Mouse (Mus musculus) MEL (cell line): ENCODE measurements around the gene Mrpl3. TPM values are rescaled to one million over a fixed set of nuclear protein-coding genes. Genes with fewer than 3 reads are reported as not detected.

Experiments
- DNase-seq: peaks from one replicate; pipeline ENCODE4 v3.0.0; 2011; ENCODE audit warnings: low read depth, low spot score
- H3K27ac ChIP-seq: 2 replicates; pipeline ENCODE4 v1.5.1; 2012; ENCODE audit warnings: low read depth, mild to moderate bottlenecking, control low read depth, low read length, moderate library complexity; ENCODE audit not compliant: control insufficient read depth
- H3K27me3 ChIP-seq, 2 experiments: fragments of 150-350 bp in 1 of 2; sonication (generic) in 1 of 2; 2 replicates each; pipeline ENCODE4 v1.6.1; 2012; ENCODE audit warnings: low read length in 2 of 2, mild to moderate bottlenecking in 2 of 2, improper control_type of control experiment in 1 of 2, moderate library complexity in 1 of 2; ENCODE audit not compliant: insufficient read depth in 2 of 2, control insufficient read depth in 1 of 2
- H3K36me3 ChIP-seq, 2 experiments: 2 replicates each; pipeline ENCODE4 v1.6.1; 2012 to 2014; ENCODE audit warnings: low read length in 2 of 2, improper control_type of control experiment in 1 of 2, inconsistent platforms in 1 of 2, mild to moderate bottlenecking in 1 of 2; ENCODE audit not compliant: insufficient read depth in 2 of 2, control insufficient read depth in 1 of 2
- H3K4me1 ChIP-seq, 2 experiments: fragments of 150-350 bp in 1 of 2; sonication (generic) in 1 of 2; 2 replicates each; pipeline ENCODE4 v1.6.1; 2012; ENCODE audit warnings: low read length in 2 of 2, improper control_type of control experiment in 1 of 2, mild to moderate bottlenecking in 1 of 2; ENCODE audit not compliant: insufficient read depth in 2 of 2, control insufficient read depth in 1 of 2
- H3K4me3 ChIP-seq, 2 experiments: fragments of 150-350 bp in 1 of 2; sonication (generic) in 1 of 2; 2 replicates each; pipeline ENCODE4 v1.5.1; 2012; ENCODE audit warnings: low read depth in 2 of 2, low read length in 2 of 2, mild to moderate bottlenecking in 2 of 2, moderate library complexity in 2 of 2, control low read depth in 1 of 2, improper control_type of control experiment in 1 of 2; ENCODE audit not compliant: control insufficient read depth in 1 of 2, insufficient read depth in 1 of 2
- H3K79me2 ChIP-seq: 2 replicates; pipeline ENCODE4 v1.6.1; 2012; ENCODE audit warnings: mild to moderate bottlenecking, low read length, moderate library complexity; ENCODE audit not compliant: control insufficient read depth, poor library complexity, insufficient read depth
- H3K9ac ChIP-seq: 2 replicates; pipeline ENCODE4 v1.6.1; 2012; ENCODE audit warnings: low read depth, mild to moderate bottlenecking, control low read depth, low read length, moderate library complexity; ENCODE audit not compliant: control insufficient read depth, poor library complexity, severe bottlenecking
- H3K9me3 ChIP-seq: fragments of 150-350 bp; sonication (generic); replicated peaks from 2 replicates; pipeline ENCODE4 v1.6.1; 2012; ENCODE audit warnings: mild to moderate bottlenecking, low read length, improper control_type of control experiment, moderate library complexity; ENCODE audit not compliant: insufficient read depth
- BHLHE40 ChIP-seq: IDR thresholded peaks from 2 replicates; pipeline ENCODE4 v1.6.1; 2012; ENCODE audit warnings: low read depth, mild to moderate bottlenecking, inconsistent platforms, low read length, improper control_type of control experiment, borderline replicate concordance
- CHD1 ChIP-seq: IDR thresholded peaks from 2 replicates; pipeline ENCODE4 v1.6.1; 2012; ENCODE audit warnings: low read depth, mild to moderate bottlenecking, inconsistent platforms, low read length, improper control_type of control experiment
- CHD2 ChIP-seq: IDR thresholded peaks from 2 replicates; pipeline ENCODE4 v1.6.1; 2011; ENCODE audit warnings: low read length, improper control_type of control experiment
- CTCF ChIP-seq, 3 experiments: IDR thresholded peaks in 2 of 3; conservative IDR thresholded peaks in 1 of 3; 2 replicates each; pipeline ENCODE4 v1.5.1; 2011 to 2012; ENCODE audit warnings: low read length in 3 of 3, low read depth in 2 of 3, mild to moderate bottlenecking in 2 of 3, improper control_type of control experiment in 1 of 3, inconsistent platforms in 1 of 3, mixed read lengths in 1 of 3, moderate library complexity in 1 of 3; ENCODE audit not compliant: control insufficient read depth in 1 of 3, insufficient read depth in 1 of 3, poor library complexity in 1 of 3, severe bottlenecking in 1 of 3
- E2F4 ChIP-seq: IDR thresholded peaks from 2 replicates; pipeline ENCODE4 v1.6.1; 2011; ENCODE audit warnings: low read depth, low read length, improper control_type of control experiment, borderline replicate concordance
- GATA1 ChIP-seq: IDR thresholded peaks from 2 replicates; pipeline ENCODE4 v1.6.1; 2011; ENCODE audit warnings: low read depth, low read length, improper control_type of control experiment
- MEF2A ChIP-seq: IDR thresholded peaks from 2 replicates; pipeline ENCODE4 v1.6.1; 2014; ENCODE audit warnings: low read depth, mild to moderate bottlenecking, inconsistent platforms, low read length, improper control_type of control experiment; ENCODE audit not compliant: poor library complexity, insufficient replicate concordance, severe bottlenecking; ENCODE audit errors: extremely low read depth
- MYB ChIP-seq: IDR thresholded peaks from 2 replicates; pipeline ENCODE4 v1.6.1; 2011; ENCODE audit warnings: mild to moderate bottlenecking, low read depth, low read length, improper control_type of control experiment
- MYC ChIP-seq: IDR thresholded peaks from 2 replicates; pipeline ENCODE4 v1.6.1; 2011; ENCODE audit warnings: low read depth, mild to moderate bottlenecking, low read length, improper control_type of control experiment, moderate library complexity
- POLR2AphosphoS2 ChIP-seq: IDR thresholded peaks from 2 replicates; pipeline ENCODE4 v1.6.1; 2011; ENCODE audit warnings: low read length, improper control_type of control experiment
- POLR2AphosphoS5 ChIP-seq: IDR thresholded peaks from 2 replicates; pipeline ENCODE4 v1.6.1; 2012; ENCODE audit warnings: low read depth, borderline replicate concordance, mild to moderate bottlenecking, inconsistent platforms, low read length, moderate library complexity, mixed read lengths
- RAD21 ChIP-seq: IDR thresholded peaks from 2 replicates; pipeline ENCODE4 v1.6.1; 2011; ENCODE audit warnings: mild to moderate bottlenecking, low read depth, low read length, improper control_type of control experiment
- RCOR1 ChIP-seq: IDR thresholded peaks from 2 replicates; pipeline ENCODE4 v1.6.1; 2012; ENCODE audit warnings: low read depth, mild to moderate bottlenecking, inconsistent platforms, low read length, improper control_type of control experiment
- SIN3A ChIP-seq: IDR thresholded peaks from 2 replicates; pipeline ENCODE4 v1.6.1; 2012; ENCODE audit warnings: low read length, improper control_type of control experiment, inconsistent platforms
- TAL1 ChIP-seq: IDR thresholded peaks from 2 replicates; pipeline ENCODE4 v1.6.1; 2012; ENCODE audit warnings: mild to moderate bottlenecking, inconsistent platforms, low read length, moderate library complexity, mixed read lengths
- TBP ChIP-seq: IDR thresholded peaks from 2 replicates; pipeline ENCODE4 v1.8.0; 2011; ENCODE audit warnings: low read depth, low read length, improper control_type of control experiment
- polyA plus RNA-seq, 2 experiments: library from polyadenylated mRNA; stranded (reverse) in 1 of 2; unstranded in 1 of 2; fragments of >175 nt in 1 of 2; fragments of >200 nt in 1 of 2; gene quantifications; 2 replicates each; pipeline versions ENCODE4 v1.2.1 to v1.2.4; 2012; ENCODE audit warnings: low replicate concordance in 2 of 2, low read depth in 1 of 2; ENCODE audit not compliant: insufficient read length in 2 of 2, insufficient read depth in 1 of 2, missing spikeins in 1 of 2
- total RNA-seq: library from RNA; depleted of rRNA; stranded (reverse); fragments of 300-350 nt; gene quantifications from 2 replicates; pipeline ENCODE4 v1.2.3, GENCODE M21; 2012

Gene Mrpl3
- total and polyA plus RNA-seq, 3 experiments: 177 to 209 TPM; not detected in 1

- no peaks in the 10 kb centered on the region for H3K4me1 ChIP-seq
- H3K79me2 ChIP-seq: no peaks in the 10 kb centered on the region
- no peaks in the 10 kb centered on the region for H3K9me3 ChIP-seq
- H3K27ac ChIP-seq: no peak overlapping the region
- no peaks in the 10 kb centered on the region for H3K27me3 ChIP-seq
- DNase-seq: no peak
- no peak overlapping the region for H3K9ac ChIP-seq
- TF ChIP-seq BHLHE40 (no peak), CHD1 (no peak), GATA1 (no peak)
- TF ChIP-seq, all 39 proteins: peak for 0
- H3K4me3 ChIP-seq: no peak overlapping the region
- peaks cover 0 to 1% of the 10 kb centered on the region in 2 experiments; a peak in 2 of 4 replicates for H3K36me3 ChIP-seq
Measured at GRCm38 (mm10) chr9:105074851-105075250, 21.8 kb downstream of the Mrpl3 start.

- H3K9ac ChIP-seq: no peak overlapping the region
- H3K79me2 ChIP-seq: no peaks in the 10 kb centered on the region
- no peaks in the 10 kb centered on the region for H3K4me1 ChIP-seq
- DNase-seq: no peak
- TF ChIP-seq CHD1: no peak
- TF ChIP-seq RAD21: no peak
- no peak for TF ChIP-seq CHD2
- TF ChIP-seq E2F4: no peak
- TF ChIP-seq POLR2AphosphoS5: no peak
- no peak for TF ChIP-seq POLR2AphosphoS2
- TF ChIP-seq SIN3A: no peak
- no peak for TF ChIP-seq CTCF (IDR thresholded peaks at IDR 0.05 in 2 of 3, conservative IDR thresholded peaks at IDR 0.05 in 1 of 3; ENCODE audit: control insufficient read depth in 1 of 3, insufficient read depth in 1 of 3, low read depth in 2 of 3, low read length in 3 of 3, poor library complexity in 1 of 3, severe bottlenecking in 1 of 3)
- H3K36me3 ChIP-seq: peaks cover 0 to 1% of the 10 kb centered on the region in 2 experiments; a peak in 2 of 4 replicates
- no peaks in the 10 kb centered on the region for H3K27me3 ChIP-seq
- no peaks in the 10 kb centered on the region for H3K9me3 ChIP-seq
- no peak overlapping the region for H3K27ac ChIP-seq
- no peak overlapping the region for H3K4me3 ChIP-seq
Measured at GRCm38 (mm10) chr9:105076756-105077424, 23.9 kb downstream of the Mrpl3 start.

GRCm38 (mm10) chr9:105078460-105078859 is 25.4 kb downstream of the Mrpl3 start:
- no peak overlapping the region for H3K27ac ChIP-seq
- H3K27me3 ChIP-seq: no peaks in the 10 kb centered on the region
- no peaks in the 10 kb centered on the region for H3K79me2 ChIP-seq
- TF ChIP-seq MEF2A (no peak), TAL1 (no peak), MYC (no peak), TBP (no peak), MYB (no peak), RCOR1 (no peak)
- H3K4me3 ChIP-seq: no peak overlapping the region
- no peaks in the 10 kb centered on the region; a peak in 1 of 4 replicates for H3K36me3 ChIP-seq
- no peaks in the 10 kb centered on the region for H3K4me1 ChIP-seq
- no peak overlapping the region for H3K9ac ChIP-seq
- DNase-seq: no peak
- no peaks in the 10 kb centered on the region for H3K9me3 ChIP-seq
